Comparison of ENCODE assay signal across 23 mouse cellular contexts in genomic region chr15:61523036-61523435, GRCm38 (mm10).
DNase-seq lines count a peak whose midpoint lies in the region; ATAC-seq and TF ChIP-seq lines count a peak whose summit lies in the region.
"Had no signal": no experiment of that assay in that cellular context is flagged by ENCODE, and none has a peak within 500 bp of the region (broad histone marks: within the 10 kb centered on the region; RNA-seq: fewer than 3 reads in every experiment).

No protein-coding gene starts in this region.

- no peak for TF ChIP-seq EP300 in heart, adult 2 months (IDR thresholded peaks at IDR 0.05; ENCODE audit: insufficient read depth, low read depth, low read length)

- peak; percentile 6 for DNase-seq in cerebellum, adult 11-12 months
- no peak for DNase-seq in cerebellum, postnatal 4 days (ENCODE audit: low spot score in 2 of 2)
- peak; percentile 23 to 41 for DNase-seq in heart, adult 2 months
- DNase-seq in right cerebral cortex, postnatal 10 days (ENCODE audit: low spot score in 2 of 2): peak; percentile 68 to 71
- DNase-seq in right cerebral cortex, postnatal 36 days (ENCODE audit: low spot score in 2 of 2): no peak
- peak; percentile 42 for DNase-seq in testis, postnatal 10 days (ENCODE audit: low spot score)
- DNase-seq in forebrain, embryonic 14.5 days (ENCODE audit: low spot score): no peak
- DNase-seq: adrenal gland, adult 2 months; gastrocnemius, adult 2 months; kidney, postnatal 4 days; lung, postnatal 36 days; right cerebral cortex, postnatal 14 days; thymus, postnatal 4 days had no signal

- no peak for TF ChIP-seq POLR2A in heart, adult 2 months (IDR thresholded peaks at IDR 0.05; ENCODE audit: insufficient read depth, low read depth, low read length)

- no peak overlapping the region for H3K4me2 ChIP-seq in heart, embryonic 11.5 days
- no peak overlapping the region for H3K4me2 ChIP-seq in forebrain, embryonic 14.5 days (ENCODE audit: low read length)
- H3K4me2 ChIP-seq: forebrain, embryonic 15.5 days; heart, embryonic 13.5 days; hindbrain, embryonic 13.5 days; intestine, embryonic 15.5 days; midbrain, embryonic 11.5 days; neural tube, embryonic 12.5 days had no signal

- H3K4me1 ChIP-seq in heart, adult 2 months (ENCODE audit: control insufficient read depth, insufficient read depth, low read length): no peaks in the 10 kb centered on the region
- no peaks in the 10 kb centered on the region for H3K4me1 ChIP-seq in heart, embryonic 11.5 days (ENCODE audit: control insufficient read depth, insufficient read depth, low read length)
- no peaks in the 10 kb centered on the region for H3K4me1 ChIP-seq in forebrain, embryonic 14.5 days (ENCODE audit: control insufficient read depth, insufficient read depth, low read length)
- H3K4me1 ChIP-seq: forebrain, embryonic 15.5 days; hindbrain, embryonic 13.5 days; intestine, embryonic 15.5 days; neural tube, embryonic 12.5 days had no signal

- H3K9ac ChIP-seq in heart, adult 2 months (ENCODE audit: low read depth, low read length): no peak overlapping the region
- H3K9ac ChIP-seq in heart, embryonic 11.5 days (ENCODE audit: low read depth, low read length): no peak overlapping the region
- no peak overlapping the region for H3K9ac ChIP-seq in forebrain, embryonic 14.5 days (ENCODE audit: low read length)
- H3K9ac ChIP-seq: forebrain, embryonic 15.5 days; heart, embryonic 13.5 days; hindbrain, embryonic 13.5 days; intestine, embryonic 15.5 days; neural tube, embryonic 12.5 days had no signal

- no peaks in the 10 kb centered on the region for H3K79me2 ChIP-seq in heart, adult 2 months (replicated peaks; ENCODE audit: control insufficient read depth, insufficient read depth, low read length)

- H3K9me3 ChIP-seq in heart, embryonic 11.5 days (replicated peaks; ENCODE audit: control insufficient read depth, low read length): no peaks in the 10 kb centered on the region
- no peaks in the 10 kb centered on the region for H3K9me3 ChIP-seq in forebrain, embryonic 14.5 days (replicated peaks; ENCODE audit: control insufficient read depth, low read length)
- H3K9me3 ChIP-seq: forebrain, embryonic 15.5 days; G1E; heart, embryonic 13.5 days; hindbrain, embryonic 13.5 days; intestine, embryonic 15.5 days; neural tube, embryonic 12.5 days had no signal

- H3K4me3 ChIP-seq in heart, adult 2 months: no peak overlapping the region
- no peak overlapping the region for H3K4me3 ChIP-seq in heart, embryonic 11.5 days (ENCODE audit: low read depth, low read length)
- no peak overlapping the region for H3K4me3 ChIP-seq in forebrain, embryonic 14.5 days (ENCODE audit: low read depth, low read length)
- H3K4me3 ChIP-seq: erythroblast, embryonic 14.5 days; forebrain, embryonic 15.5 days; gastrocnemius, adult 2 months; heart, embryonic 13.5 days; hindbrain, embryonic 13.5 days; intestine, embryonic 15.5 days; neural tube, embryonic 12.5 days had no signal

- no peak for TF ChIP-seq CTCF in heart, adult 2 months (IDR thresholded peaks at IDR 0.05)

- WGBS in heart, adult 2 months: 20% methylated on average over 2 of the region's 2 CpGs
- 63% methylated on average over 2 of the region's 2 CpGs for WGBS in heart, embryonic 11.5 days (ENCODE audit: insufficient replicate concordance)
- WGBS in forebrain, embryonic 14.5 days: 69% methylated on average over 2 of the region's 2 CpGs

- intact Hi-C loops in heart, adult 2 months (cut with DNase I): no loop called here

- no peak for ATAC-seq in heart, embryonic 11.5 days (replicated peaks; ENCODE audit: insufficient number of reproducible peaks, low FRiP score, low TSS enrichment)
- no peak for ATAC-seq in forebrain, embryonic 14.5 days
- ATAC-seq: CD4-positive, CD25-positive, alpha-beta regulatory T cell, adult 4 months; forebrain, embryonic 15.5 days; intestine, embryonic 15.5 days had no signal

- H3K27ac ChIP-seq in heart, adult 2 months: no peak overlapping the region
- no peak overlapping the region for H3K27ac ChIP-seq in heart, embryonic 11.5 days (ENCODE audit: low read depth, low read length)
- H3K27ac ChIP-seq in forebrain, embryonic 14.5 days (ENCODE audit: low read depth, low read length): no peak overlapping the region
- H3K27ac ChIP-seq: forebrain, embryonic 15.5 days; gastrocnemius, adult 2 months; heart, embryonic 13.5 days; hindbrain, embryonic 13.5 days; intestine, embryonic 15.5 days; neural tube, embryonic 12.5 days had no signal

- H3K27me3 ChIP-seq in heart, adult 2 months (ENCODE audit: control insufficient read depth, insufficient read depth, low read length): no peaks in the 10 kb centered on the region
- H3K27me3 ChIP-seq in heart, embryonic 11.5 days (ENCODE audit: control insufficient read depth, insufficient read depth, low read length): no peaks in the 10 kb centered on the region
- no peaks in the 10 kb centered on the region for H3K27me3 ChIP-seq in forebrain, embryonic 14.5 days (replicated peaks; ENCODE audit: control insufficient read depth, insufficient read depth, low read length)
- H3K27me3 ChIP-seq: forebrain, embryonic 15.5 days; heart, embryonic 13.5 days; hindbrain, embryonic 13.5 days; intestine, embryonic 15.5 days; neural tube, embryonic 12.5 days had no signal

- no peaks in the 10 kb centered on the region for H3K36me3 ChIP-seq in heart, adult 2 months (ENCODE audit: control insufficient read depth, insufficient read depth, low read length)
- H3K36me3 ChIP-seq in heart, embryonic 11.5 days (ENCODE audit: control insufficient read depth, insufficient read depth, low read length): no peaks in the 10 kb centered on the region
- no peaks in the 10 kb centered on the region for H3K36me3 ChIP-seq in forebrain, embryonic 14.5 days (ENCODE audit: control insufficient read depth, insufficient read depth, low read length)
- H3K36me3 ChIP-seq: forebrain, embryonic 15.5 days; G1E; heart, embryonic 13.5 days; hindbrain, embryonic 13.5 days; intestine, embryonic 15.5 days; neural tube, embryonic 12.5 days had no signal

Comparison
In these comparisons a context has a peak if more than half of its experiments do, and no peak if none do; other contexts are left out.
1. DNase-seq: peak in cerebellum, adult 11-12 months (single experiment), heart, adult 2 months (2 of 2), right cerebral cortex, postnatal 10 days (2 of 2) and testis, postnatal 10 days (single experiment); none in cerebellum, postnatal 4 days (0 of 2), right cerebral cortex, postnatal 36 days (0 of 2) and forebrain, embryonic 14.5 days (single experiment).